Mouse (Mus musculus) CD4-positive helper T cell, adult 2 months (primary cell): ENCODE data around the gene Pak1.
A peak's percentile ranks its signal among the peaks of the same experiment; 100 is the strongest.
"Not testable (repeated sequence)": the region's sequence is repeated elsewhere in the genome, so short reads cannot be mapped to it uniquely, and the experiment has no call there.

Source experiments
- DNase-seq: peaks from one replicate; pipeline ENCODE4 v3.0.0-alpha.2; 2012; ENCODE audit warnings: low read depth, missing footprints, low spot score

Gene Pak1

DNA sequence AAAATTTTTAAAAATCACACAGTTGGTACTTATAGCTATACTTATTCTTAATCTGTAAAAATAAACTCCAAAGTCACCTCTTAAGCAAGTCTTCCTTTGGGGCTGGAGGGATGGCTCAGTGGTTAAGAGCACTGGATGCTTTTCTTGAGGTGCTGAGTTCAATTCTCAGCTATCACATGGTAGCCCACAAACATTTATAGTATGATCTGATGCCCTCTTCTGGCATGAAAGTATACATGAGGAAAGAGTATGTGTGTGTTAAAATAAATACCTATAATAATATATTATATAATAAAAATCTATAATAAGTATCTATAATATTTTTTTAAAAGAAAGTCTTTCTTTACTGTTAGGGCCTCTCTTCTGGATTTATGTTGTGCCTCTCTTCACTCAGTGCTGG, 58.2 kb downstream of the Pak1 start:
- DNase-seq, result no peak

DNA sequence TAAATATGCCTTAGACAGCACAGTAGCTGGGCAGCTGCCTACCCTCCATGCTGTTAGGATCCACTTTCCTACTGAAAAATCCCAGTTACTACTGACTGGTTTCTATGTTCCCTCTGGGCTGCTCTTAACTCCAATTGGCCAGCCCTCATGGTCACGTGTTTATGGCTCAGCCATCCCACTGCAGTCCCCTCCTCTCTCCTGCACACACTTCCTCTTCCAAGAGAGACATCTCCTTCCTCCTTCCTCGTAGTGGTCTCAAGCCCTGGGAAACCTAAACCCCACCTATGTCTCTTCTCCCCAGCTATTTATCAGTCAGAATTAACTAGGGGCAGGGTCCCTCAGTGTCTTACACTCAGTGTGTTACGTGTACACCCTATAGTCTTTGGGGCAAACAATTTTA, 61.2 kb downstream of the Pak1 start:
- DNase-seq, result not testable (repeated sequence)

DNA sequence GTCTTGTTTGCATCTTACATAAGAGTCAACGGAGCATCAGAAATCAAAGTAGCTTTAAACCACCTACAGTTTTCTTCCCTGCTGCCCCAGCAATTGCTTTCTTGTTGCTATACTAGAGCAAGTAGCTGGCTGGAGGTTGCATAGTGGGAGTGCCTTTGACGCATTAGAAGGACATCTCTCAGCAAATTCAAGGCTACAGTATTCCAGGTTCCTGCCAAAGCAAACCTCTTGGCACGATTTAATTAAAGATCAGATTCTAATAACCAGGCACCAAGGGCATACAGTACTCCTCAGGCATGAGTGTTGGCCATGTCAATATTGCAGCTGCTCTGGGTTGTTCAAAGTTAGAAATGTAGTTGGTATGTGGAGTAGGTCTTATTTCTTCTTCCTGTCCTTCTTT, 62.0 kb downstream of the Pak1 start:
- DNase-seq, result no peak

- no peak for DNase-seq
Observed at GRCm38 (mm10) chr7:97863512-97863911, 75.2 kb downstream of the Pak1 start.

- no peak for DNase-seq
Observed at GRCm38 (mm10) chr7:97864531-97864930, 76.2 kb downstream of the Pak1 start.

- no peak for DNase-seq
Observed at GRCm38 (mm10) chr7:97867866-97868265, 79.5 kb downstream of the Pak1 start.

DNA sequence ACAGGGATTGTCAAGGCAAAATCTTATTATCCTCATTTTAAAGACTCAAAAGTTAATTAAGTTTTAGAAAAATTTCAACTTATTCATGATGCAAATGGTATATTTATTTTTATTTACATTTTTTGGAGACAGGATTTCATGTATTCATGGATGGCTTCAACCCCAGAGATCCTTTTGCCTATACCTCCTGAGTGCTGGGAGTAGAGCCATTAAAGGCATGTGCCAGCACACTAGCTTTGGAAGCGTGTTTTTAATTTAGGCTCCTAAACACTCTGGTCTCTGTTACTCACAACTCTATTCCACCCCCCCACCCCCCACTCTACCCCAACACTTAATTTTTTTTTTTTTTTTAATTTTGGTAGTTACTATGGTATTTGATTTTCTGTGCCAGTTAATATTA, 80.4 kb downstream of the Pak1 start:
- DNase-seq, result no peak

DNA sequence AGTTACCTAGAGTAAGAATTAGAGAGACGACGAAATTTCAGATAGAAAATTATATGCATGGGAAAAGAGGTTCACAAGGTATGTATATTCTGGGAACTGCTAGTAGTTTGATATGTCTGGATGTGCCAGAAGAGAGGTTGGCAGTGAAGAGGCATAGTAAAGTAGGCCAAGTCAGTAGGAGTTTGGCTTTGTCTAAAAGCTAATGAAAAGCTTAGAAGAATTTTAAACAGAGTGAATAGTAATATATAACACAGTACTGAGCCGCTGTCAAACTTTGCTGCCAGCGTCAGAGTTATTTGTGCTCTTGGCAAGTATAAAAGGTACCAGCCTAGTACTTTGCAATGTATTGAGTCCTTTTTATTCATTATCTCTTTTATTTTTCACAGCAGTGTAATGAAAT, 84.1 kb downstream of the Pak1 start:
- no peak for DNase-seq

- no peak for DNase-seq
Observed at GRCm38 (mm10) chr7:97873317-97873716, 85.0 kb downstream of the Pak1 start.

- DNase-seq, result peak; percentile 33
Observed at GRCm38 (mm10) chr7:97877846-97878538, 89.7 kb downstream of the Pak1 start.

DNA sequence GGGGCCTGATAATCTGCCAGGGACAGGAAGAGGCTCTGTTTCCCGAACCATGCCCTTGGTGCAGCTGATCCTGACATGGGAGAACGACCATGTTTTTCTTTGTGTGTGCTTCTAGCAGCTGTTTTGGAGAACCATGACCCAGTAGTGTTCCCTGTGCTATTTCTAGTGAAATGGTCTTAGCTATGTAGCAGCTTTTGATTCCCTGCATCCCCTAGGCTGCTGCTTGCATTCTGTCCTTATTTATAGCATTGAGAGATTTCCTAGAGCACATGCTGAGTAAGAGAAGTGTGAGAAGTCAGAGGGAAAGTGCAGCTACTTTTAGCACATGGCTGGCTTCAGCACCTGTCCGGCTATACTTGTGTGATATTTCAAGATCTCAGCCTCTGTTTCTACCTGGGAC, 123.3 kb downstream of the Pak1 start:
- DNase-seq, result no peak

DNA sequence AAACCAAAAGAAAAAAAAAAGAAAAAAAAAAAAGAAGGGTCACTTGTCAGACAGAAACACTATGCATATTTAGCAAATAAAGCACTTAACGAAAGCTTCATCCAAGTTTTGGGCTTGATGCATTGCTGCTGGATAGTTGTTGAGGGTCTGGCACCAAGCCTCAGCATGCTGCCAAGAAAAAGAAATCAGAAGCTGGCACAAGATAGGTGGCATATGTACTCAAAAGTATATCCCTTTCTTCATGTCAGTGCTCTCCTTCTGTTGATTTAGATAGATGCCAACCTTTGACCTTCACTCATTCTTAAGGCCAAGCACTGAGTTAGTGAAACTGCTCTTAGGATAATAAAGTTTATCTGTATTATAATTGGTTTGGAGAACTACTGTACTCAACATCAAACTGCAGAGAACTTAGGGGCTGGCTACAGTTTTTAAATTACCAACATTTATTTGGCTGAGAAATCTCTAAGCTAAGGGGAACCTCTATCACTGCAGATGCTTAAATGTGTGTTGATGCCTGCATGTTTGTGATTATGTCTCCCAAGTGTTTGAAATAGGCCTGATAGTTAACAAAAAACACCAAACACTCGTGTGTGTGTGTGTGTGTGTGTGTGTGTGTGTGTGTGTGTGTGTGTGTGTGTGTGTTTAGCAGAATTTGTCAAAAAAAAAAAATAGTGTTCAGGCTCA, 126.6 kb downstream of the Pak1 start:
- no peak for DNase-seq

GRCm38 (mm10) chr7:97919742-97920141, 131.4 kb downstream of the Pak1 start, which contains the start of gene Gdpd4:
Gdpd4 (plus strand) TSS chr7:97919955.
- DNase-seq, result no peak

GRCm38 (mm10) chr7:97925819-97926218, 137.5 kb downstream of the Pak1 start:
- no peak for DNase-seq

GRCm38 (mm10) chr7:97926978-97927377, 138.6 kb downstream of the Pak1 start:
- no peak for DNase-seq

DNA sequence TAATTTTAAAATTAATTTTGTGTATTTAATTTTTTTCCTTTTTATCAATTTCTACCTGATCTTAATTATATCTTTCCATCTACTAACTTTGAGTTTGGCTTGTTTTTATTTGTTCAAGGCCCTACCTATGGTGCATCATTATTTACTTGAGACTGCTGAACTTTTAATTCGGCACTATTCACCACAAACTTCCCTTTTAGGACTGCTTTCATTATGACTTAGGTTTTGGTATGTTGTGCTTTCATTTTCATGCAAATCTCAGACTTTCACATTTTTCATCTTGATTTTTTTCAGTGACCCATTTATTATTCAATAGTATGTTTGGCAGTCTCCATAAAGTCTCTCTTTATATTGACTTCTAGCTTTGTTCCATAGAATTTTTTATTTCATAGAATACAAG, 156.1 kb downstream of the Pak1 start:
- no peak for DNase-seq
